Comparison of ENCODE assay signal across 24 mouse cellular contexts in genomic region chr10:13593529-13593928, GRCm38 (mm10).
"Had no signal": no experiment of that assay in that cellular context is flagged by ENCODE, and none has a peak within 500 bp of the region (broad histone marks: within the 10 kb centered on the region; RNA-seq: fewer than 3 reads in every experiment).

No protein-coding gene starts in this region.

- H3K9ac ChIP-seq: limb, embryonic 13.5 days; liver, embryonic 12.5 days; liver, embryonic 15.5 days; lung, embryonic 15.5 days; midbrain, embryonic 13.5 days; neural tube, embryonic 13.5 days had no signal

- H3K4me2 ChIP-seq: limb, embryonic 13.5 days; liver, embryonic 12.5 days; liver, embryonic 15.5 days; lung, embryonic 15.5 days; midbrain, embryonic 13.5 days; neural tube, embryonic 13.5 days had no signal

- H3K27ac ChIP-seq: kidney, postnatal 0 days; layer of hippocampus, adult 2 months; limb, embryonic 10.5 days; limb, embryonic 13.5 days; liver, embryonic 12.5 days; liver, embryonic 15.5 days; lung, embryonic 15.5 days; midbrain, embryonic 10.5 days; midbrain, embryonic 13.5 days; neural tube, embryonic 13.5 days had no signal

- ATAC-seq: liver, embryonic 12.5 days; midbrain, embryonic 13.5 days; midbrain, embryonic 16.5 days had no signal

- H3K4me3 ChIP-seq: layer of hippocampus, adult 2 months; limb, embryonic 10.5 days; limb, embryonic 13.5 days; liver, embryonic 12.5 days; liver, embryonic 15.5 days; lung, embryonic 15.5 days; megakaryocyte, embryonic 14.5 days; midbrain, embryonic 10.5 days; midbrain, embryonic 13.5 days; myocyte; neural tube, embryonic 13.5 days had no signal

- H3K9me3 ChIP-seq: limb, embryonic 10.5 days; limb, embryonic 13.5 days; liver, embryonic 12.5 days; liver, embryonic 15.5 days; lung, embryonic 15.5 days; midbrain, embryonic 10.5 days; midbrain, embryonic 13.5 days had no signal

- DNase-seq: kidney, postnatal 25 days; layer of hippocampus, adult 9-11 months; liver; lung, adult 18-20 months; lung, postnatal 10 days; lung, postnatal 36 days; retina, postnatal 1 day; right cerebral cortex, postnatal 25 days; spleen, adult 18-20 months; thymus, adult 18-20 months; thymus, postnatal 36 days had no signal

- H3K27me3 ChIP-seq: liver, embryonic 12.5 days; liver, embryonic 15.5 days; lung, embryonic 15.5 days; megakaryocyte, embryonic 14.5 days; midbrain, embryonic 13.5 days; neural tube, embryonic 13.5 days had no signal

- H3K36me3 ChIP-seq: limb, embryonic 10.5 days; limb, embryonic 13.5 days; liver, embryonic 12.5 days; liver, embryonic 15.5 days; lung, embryonic 15.5 days; midbrain, embryonic 10.5 days; midbrain, embryonic 13.5 days; neural tube, embryonic 13.5 days had no signal

- H3K4me1 ChIP-seq: limb, embryonic 10.5 days; limb, embryonic 13.5 days; liver, embryonic 12.5 days; liver, embryonic 15.5 days; lung, embryonic 15.5 days; neural tube, embryonic 13.5 days had no signal
